Mouse (Mus musculus): ENCODE measurements around the gene Prmt9. TPM values are rescaled to one million over a fixed set of nuclear protein-coding genes. Genes with fewer than 3 reads are reported as not detected.

Prmt9 gene
- polyA plus RNA-seq, 1 experiment from 2014 or later, result 13.1 TPM

DNA sequence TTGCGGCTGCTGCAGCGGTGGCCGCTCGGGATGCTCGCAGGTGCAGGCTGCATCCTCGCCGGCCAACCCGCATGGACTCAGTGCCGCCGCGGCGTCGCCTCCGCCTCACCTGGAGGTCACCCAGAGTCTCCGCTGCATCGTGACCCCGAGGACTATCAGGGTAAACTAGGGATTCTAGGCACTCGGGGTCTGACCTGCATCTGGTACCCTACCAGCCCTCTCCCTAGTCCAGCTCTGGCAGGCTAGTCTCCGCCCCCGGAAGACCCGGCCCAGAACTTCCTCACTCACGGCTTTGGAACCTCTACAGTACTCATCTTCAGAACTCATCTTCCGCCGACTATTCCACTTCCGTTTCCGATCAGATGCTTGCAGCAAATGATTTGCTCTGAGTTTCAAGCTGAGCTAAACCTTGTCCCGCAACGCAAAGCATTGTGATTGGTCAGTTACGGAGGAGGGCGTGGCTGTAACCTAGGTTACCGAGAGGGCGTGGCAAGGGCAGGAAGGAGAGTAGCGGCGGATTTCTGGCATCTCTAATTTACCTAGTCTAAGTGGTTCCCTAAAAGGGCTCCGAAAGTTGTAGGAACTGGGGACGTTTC is 61.3 kb downstream of the Prmt9 start, which contains the start of gene Tmem184c:
Gene Tmem184c (minus strand): TSS at position 325 of the 596 bp plus-strand sequence.
- Histone ChIP-seq H3K27ac (no peak within 1 kb of the TSS), H3K4me3 (peak within 1 kb of the TSS; percentile 63), H3K9ac (peak within 1 kb of the TSS; percentile 57), H3K4me1 (peaks cover 18% of the 10 kb centered on the region; the same call in 1 of the 2 replicates), H3K27me3 (replicated peaks) (no peaks in the 10 kb centered on the region; the same call in 1 of the 2 replicates), H3K9me3 (replicated peaks) (no peaks in the 10 kb centered on the region), H3K36me3 (peaks cover 3% of the 10 kb centered on the region; the same call in 1 of the 2 replicates), H3K4me2 (peak within 1 kb of the TSS; percentile 80)
- WGBS (ENCODE audit: insufficient replicate concordance), result under 1% methylated on average over 36 of the region's 36 CpGs
- peak; percentile 88 for ATAC-seq

GRCm38 (mm10) chr8:77617916-77618315 is 68.7 kb downstream of the Prmt9 start:
- H3K4me1 ChIP-seq, result no peaks in the 10 kb centered on the region
- no peak overlapping the region for H3K4me2 ChIP-seq
- no peaks in the 10 kb centered on the region for H3K36me3 ChIP-seq
- 64% methylated on average over 2 of the region's 2 CpGs for WGBS (ENCODE audit: insufficient replicate concordance)
- H3K4me3 ChIP-seq, result no peak overlapping the region
- no peak for ATAC-seq
- 0 out of 2 replicates have a peak, but pooled peaks cover 3% of the 10 kb centered on the region for H3K27me3 ChIP-seq (replicated peaks)
- H3K9ac ChIP-seq, result no peak overlapping the region
- H3K9me3 ChIP-seq (replicated peaks), result no peaks in the 10 kb centered on the region
- no peak overlapping the region for H3K27ac ChIP-seq

DNA sequence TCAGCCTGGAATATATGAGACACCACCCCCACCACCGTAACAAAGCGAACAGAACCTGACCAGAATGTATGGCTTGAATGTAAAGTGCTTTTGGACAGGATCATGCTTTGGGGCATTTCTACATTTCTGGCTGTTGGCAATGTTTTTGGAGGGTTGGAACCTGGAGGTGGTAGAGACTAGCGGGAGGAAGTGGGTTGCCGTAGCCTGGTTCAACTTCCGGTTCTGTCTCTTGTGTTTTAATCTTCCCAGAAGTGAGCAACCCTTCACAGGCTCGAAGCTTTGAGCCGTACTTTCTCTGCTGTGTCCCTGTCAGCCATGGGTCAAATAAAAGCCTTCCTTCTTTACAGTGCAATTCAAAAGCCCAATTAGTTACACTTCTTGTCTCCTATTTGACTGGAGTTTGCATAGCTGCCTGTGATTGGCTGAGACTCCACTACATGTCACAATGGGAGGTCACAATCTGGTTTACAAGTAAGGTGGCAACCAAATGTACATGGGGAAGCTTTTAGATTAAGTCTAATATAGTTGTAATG is 74.5 kb downstream of the Prmt9 start:
- ATAC-seq, result no peak
- Histone ChIP-seq H3K27ac (no peak overlapping the region), H3K4me1 (no peaks in the 10 kb centered on the region), H3K9ac (no peak overlapping the region), H3K27me3 (replicated peaks) (0 out of 2 replicates have a peak, but pooled peaks cover 3% of the 10 kb centered on the region), H3K9me3 (replicated peaks) (no peaks in the 10 kb centered on the region), H3K36me3 (no peaks in the 10 kb centered on the region), H3K4me2 (no peak overlapping the region), H3K4me3 (no peak overlapping the region)
- 75% methylated on average over 7 of the region's 7 CpGs for WGBS (ENCODE audit: insufficient replicate concordance)

GRCm38 (mm10) chr8:77629858-77630537 is 80.8 kb downstream of the Prmt9 start:
- Histone ChIP-seq H3K36me3 (no peaks in the 10 kb centered on the region), H3K27ac (no peak overlapping the region), H3K9me3 (replicated peaks) (no peaks in the 10 kb centered on the region), H3K4me3 (no peak overlapping the region), H3K4me1 (0 out of 2 replicates have a peak, but pooled peaks cover 3% of the 10 kb centered on the region), H3K27me3 (replicated peaks) (no peaks in the 10 kb centered on the region), H3K4me2 (no peak overlapping the region), H3K9ac (no peak overlapping the region)
- WGBS (ENCODE audit: insufficient replicate concordance), result 15% methylated on average over 15 of the region's 15 CpGs
- ATAC-seq, result no peak

DNA sequence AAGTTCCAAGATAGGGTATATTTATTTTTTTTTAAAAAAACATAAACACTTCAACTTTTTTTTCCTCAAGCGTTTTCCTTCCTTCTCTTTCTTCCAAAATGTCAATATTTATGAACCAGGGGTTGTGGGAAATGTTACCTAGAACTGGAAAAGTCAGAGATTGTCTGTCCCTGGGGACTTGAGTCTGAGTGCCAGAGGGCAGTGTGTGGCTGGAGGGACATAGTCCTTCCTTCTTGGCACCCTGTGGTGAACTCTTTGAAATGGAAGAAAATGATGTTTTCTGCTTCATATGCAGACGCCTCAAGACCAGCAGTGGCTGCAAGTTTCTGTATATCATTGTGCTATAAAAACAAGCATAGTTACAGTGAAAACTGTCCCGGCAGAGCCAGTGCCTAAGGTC is 81.5 kb downstream of the Prmt9 start:
- 0 out of 2 replicates have a peak, but pooled peaks cover 3% of the 10 kb centered on the region for H3K4me1 ChIP-seq
- no peak for ATAC-seq
- WGBS (ENCODE audit: insufficient replicate concordance), result 65% methylated on average over 3 of the region's 3 CpGs
- no peak overlapping the region for H3K4me2 ChIP-seq
- H3K27ac ChIP-seq, result no peak overlapping the region
- no peaks in the 10 kb centered on the region for H3K9me3 ChIP-seq (replicated peaks)
- H3K27me3 ChIP-seq (replicated peaks), result no peaks in the 10 kb centered on the region
- H3K4me3 ChIP-seq, result no peak overlapping the region
- no peaks in the 10 kb centered on the region for H3K36me3 ChIP-seq
- H3K9ac ChIP-seq, result no peak overlapping the region

Other genes starting within 250 kb of the Prmt9 start
- gene Arhgap10, start 31.4 kb upstream of the Prmt9 start, polyA plus RNA-seq (2016; fragmentation: Nextera tagmentation; extraction: Ambion mirVana), result 13.5 and 13.8 TPM in 2 replicates
- 7.8 and 8.4 TPM in 2 replicates for gene Tmem184c, start 61.3 kb downstream of the Prmt9 start, polyA plus RNA-seq (2016; fragmentation: Nextera tagmentation; extraction: Ambion mirVana)
- gene Ednra, start 175.1 kb downstream of the Prmt9 start, polyA plus RNA-seq (2016; fragmentation: Nextera tagmentation; extraction: Ambion mirVana), result 3.9 and 4.1 TPM in 2 replicates

Data from liver, embryonic 12.5 days (tissue).